Mouse (Mus musculus) CH12F3 (cell line): ENCODE data around the gene Celf2.

ENCODE experiments used
- in situ Hi-C: fragments of 300-500 bp; cut with MboI; formaldehyde crosslinking; loops from 2 replicates; pipeline ENCODE4 v1.14.3; 2020; ENCODE audit warnings: low sequenced_read_pairs

Gene Celf2

GRCm38 (mm10) chr2:7395473-7395872 is 113.9 kb downstream of the Celf2 start:
- in situ Hi-C loops: no loop called here

- in situ Hi-C loops: no loop called here
Observed at GRCm38 (mm10) chr2:7392500-7392899, 116.9 kb downstream of the Celf2 start.

- in situ Hi-C loops: no loop called here
Observed at GRCm38 (mm10) chr2:7389264-7389663, 120.1 kb downstream of the Celf2 start.

GRCm38 (mm10) chr2:7378736-7379135 is 130.6 kb downstream of the Celf2 start:
- in situ Hi-C loops: no loop called here

GRCm38 (mm10) chr2:7377878-7378277 is 131.5 kb downstream of the Celf2 start:
- in situ Hi-C loops: no loop called here

GRCm38 (mm10) chr2:7367738-7368137 is 141.6 kb downstream of the Celf2 start:
- in situ Hi-C loops: no loop called here

GRCm38 (mm10) chr2:7359557-7359956 is 149.8 kb downstream of the Celf2 start:
- in situ Hi-C loops: no loop called here

GRCm38 (mm10) chr2:7358816-7359215 is 150.5 kb downstream of the Celf2 start:
- in situ Hi-C loops: no loop called here

- in situ Hi-C loops: no loop called here
Observed at GRCm38 (mm10) chr2:7351234-7351633, 158.1 kb downstream of the Celf2 start.

- in situ Hi-C loops: no loop called here
Observed at GRCm38 (mm10) chr2:7346703-7347461, 162.5 kb downstream of the Celf2 start.

GRCm38 (mm10) chr2:7344951-7345350 is 164.4 kb downstream of the Celf2 start:
- in situ Hi-C loops: no loop called here

GRCm38 (mm10) chr2:7342911-7343478 is 166.4 kb downstream of the Celf2 start:
- in situ Hi-C loops: no loop called here

- in situ Hi-C loops: no loop called here
Observed at GRCm38 (mm10) chr2:7334846-7335245, 174.5 kb downstream of the Celf2 start.

GRCm38 (mm10) chr2:7328018-7328899 is 181.1 kb downstream of the Celf2 start:
- in situ Hi-C loops: no loop called here

- in situ Hi-C loops: no loop called here
Observed at GRCm38 (mm10) chr2:7319760-7320159, 189.6 kb downstream of the Celf2 start.

GRCm38 (mm10) chr2:7311776-7312175 is 197.6 kb downstream of the Celf2 start:
- in situ Hi-C loops: no loop called here

- in situ Hi-C loops: no loop called here
Observed at GRCm38 (mm10) chr2:7310840-7311182, 198.6 kb downstream of the Celf2 start.

- in situ Hi-C loops: no loop called here
Observed at GRCm38 (mm10) chr2:7310129-7310839, 199.1 kb downstream of the Celf2 start.

GRCm38 (mm10) chr2:7309324-7309723 is 200.0 kb downstream of the Celf2 start:
- in situ Hi-C loops: no loop called here

GRCm38 (mm10) chr2:7308731-7309130 is 200.6 kb downstream of the Celf2 start:
- in situ Hi-C loops: no loop called here

- in situ Hi-C loops: no loop called here
Observed at GRCm38 (mm10) chr2:7287434-7287833, 221.9 kb downstream of the Celf2 start.
